Mouse (Mus musculus) left cerebral cortex, adult 11 months (tissue): ENCODE measurements around the gene Mdm1.

ENCODE experiments used
- DNase-seq: peaks from one replicate; pipeline ENCODE4 v3.0.0; 2022; ENCODE audit warnings: low spot score

Gene Mdm1

DNA sequence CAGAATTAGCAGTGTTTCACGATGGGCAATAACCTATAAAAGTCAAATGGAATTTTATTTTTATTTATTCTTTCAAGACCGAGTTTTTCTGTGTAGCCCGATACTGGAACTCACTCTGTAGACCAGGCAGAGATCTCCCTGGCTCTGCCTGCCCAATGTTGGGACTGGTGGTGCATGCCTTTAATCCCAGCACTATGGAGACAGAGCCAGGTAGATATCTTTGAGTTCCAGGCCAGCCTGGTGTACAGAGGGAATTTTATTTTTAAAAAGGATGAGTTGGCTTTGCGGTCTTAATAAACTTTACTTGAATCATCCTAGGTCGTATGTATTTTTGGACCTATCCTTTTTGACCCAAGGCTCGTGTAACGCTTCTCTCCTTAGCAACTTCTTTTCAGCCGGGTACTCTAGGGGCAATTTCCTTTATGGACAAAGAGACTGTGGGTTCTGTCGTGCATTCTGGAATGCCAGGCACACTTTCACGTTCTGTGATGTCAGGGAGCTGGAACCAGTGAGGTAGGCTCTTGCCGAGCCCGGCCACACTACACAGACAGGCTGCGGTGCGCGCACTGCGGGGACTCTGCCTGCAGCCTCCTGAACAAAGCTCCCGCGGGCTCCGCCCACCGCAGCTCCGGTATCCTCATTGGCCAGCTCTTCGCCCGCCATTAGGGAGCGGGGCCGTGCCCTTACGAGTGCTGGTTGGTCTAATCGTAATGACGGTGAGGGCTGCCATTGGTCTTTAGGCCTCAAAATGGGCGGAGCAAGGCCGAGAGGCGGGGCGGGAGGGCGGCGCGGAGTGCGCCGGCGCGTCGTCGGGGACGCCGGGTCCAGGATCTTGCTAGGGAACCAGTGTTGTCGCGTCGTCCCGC lies at the start of gene Mdm1:
Mdm1 (plus strand) TSS at position 794 of the 866 bp plus-strand sequence.
- peak; percentile 97 for DNase-seq

DNA sequence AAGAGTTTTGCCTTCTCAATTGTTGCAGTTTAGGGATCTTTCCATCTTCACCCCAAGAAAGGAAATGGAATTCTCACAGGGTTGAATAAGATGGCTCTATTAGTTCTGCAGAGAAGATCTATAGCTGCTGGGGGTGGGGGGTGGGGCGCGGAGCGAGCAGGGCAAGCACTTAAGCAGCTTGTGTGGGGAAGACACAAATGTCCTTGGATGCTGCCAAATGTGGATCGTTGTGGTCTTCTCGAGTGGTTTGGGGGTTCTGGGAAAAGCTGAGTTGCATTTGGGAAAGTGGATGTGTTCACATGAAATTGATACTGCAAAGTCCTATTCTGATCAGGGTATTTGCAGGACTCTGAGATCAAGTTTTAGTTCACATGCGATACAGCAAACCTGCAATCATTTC lies 48.9 kb upstream of the Mdm1 start:
- no peak for DNase-seq

DNA sequence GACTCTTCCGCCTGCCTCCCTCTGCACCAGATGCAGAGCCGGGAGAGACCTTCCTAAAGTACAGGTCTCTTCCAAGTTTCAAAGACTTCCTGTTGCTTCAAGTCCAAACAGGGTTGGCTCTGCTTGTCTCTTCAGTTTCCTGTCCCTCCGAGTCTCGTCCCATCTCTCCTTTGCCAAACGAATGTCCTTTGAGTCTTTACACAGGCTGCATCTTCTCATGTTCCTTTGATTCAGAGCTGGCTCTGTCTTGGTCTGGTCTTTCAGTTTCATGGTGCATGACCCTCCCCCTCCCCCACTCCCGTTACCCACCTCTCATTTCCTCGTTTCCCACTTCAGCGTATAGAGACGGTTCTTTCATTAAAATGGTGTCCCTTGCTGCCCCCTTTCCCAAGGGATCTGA lies 47.9 kb upstream of the Mdm1 start:
- no peak for DNase-seq

DNA sequence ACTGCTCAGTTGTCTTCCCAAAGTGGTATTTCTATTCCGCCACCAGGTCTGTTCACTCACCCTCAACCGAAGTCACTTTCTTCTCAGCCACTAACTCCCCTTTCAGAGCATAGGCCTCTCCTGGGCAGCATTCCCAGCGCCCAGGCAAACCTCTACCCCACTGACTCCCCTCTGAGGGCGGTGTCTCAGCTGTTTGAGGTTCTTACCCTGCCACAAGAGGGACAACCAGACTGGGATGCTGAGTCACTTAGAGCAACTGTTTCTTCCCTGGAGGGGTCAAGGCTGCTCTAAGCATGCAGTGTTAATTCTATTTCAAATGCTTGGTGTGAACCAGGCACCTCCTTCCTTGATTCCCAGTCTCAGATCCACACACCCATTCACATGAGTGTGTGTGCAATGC lies 46.8 kb upstream of the Mdm1 start:
- DNase-seq, result no peak

DNA sequence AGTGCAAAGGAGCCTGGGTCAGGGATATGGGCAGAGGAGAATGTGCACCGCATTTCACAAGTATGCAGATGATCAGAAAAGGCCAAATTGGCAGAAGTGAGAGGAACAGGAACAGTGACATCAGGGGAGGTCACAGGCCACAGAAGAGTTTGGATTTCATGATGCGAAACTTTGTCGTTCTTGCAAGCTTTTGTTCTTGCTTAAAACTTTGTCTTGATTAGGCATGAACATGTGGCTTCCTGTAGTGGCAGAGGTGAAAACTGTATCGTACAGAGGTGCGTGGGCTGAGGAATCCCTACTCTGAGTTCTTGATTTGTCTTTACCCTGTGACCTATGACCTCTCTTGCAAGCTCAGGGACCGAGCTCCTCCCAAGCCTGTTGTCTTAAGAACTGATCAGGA lies 45.4 kb upstream of the Mdm1 start:
- DNase-seq, result no peak

DNA sequence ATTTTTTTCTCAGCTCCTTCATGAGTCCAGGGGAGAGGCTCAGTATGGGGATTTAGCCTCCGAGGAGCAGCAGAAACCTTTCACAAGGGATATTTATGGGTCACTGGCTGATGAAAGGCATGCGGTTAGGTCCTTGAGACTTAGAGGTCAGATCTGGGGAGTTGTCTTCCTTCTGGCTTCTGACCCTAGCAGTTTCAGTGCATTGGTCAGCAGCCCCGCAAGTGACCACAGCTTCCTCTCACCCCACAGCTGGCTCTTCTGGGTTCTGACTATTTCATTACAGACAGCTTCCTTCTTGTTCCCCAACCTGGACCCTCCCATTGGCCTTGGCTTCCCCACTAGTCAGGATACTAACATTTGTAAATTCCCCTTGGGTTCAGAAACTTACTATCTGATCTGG lies 43.7 kb upstream of the Mdm1 start:
- no peak for DNase-seq

DNA sequence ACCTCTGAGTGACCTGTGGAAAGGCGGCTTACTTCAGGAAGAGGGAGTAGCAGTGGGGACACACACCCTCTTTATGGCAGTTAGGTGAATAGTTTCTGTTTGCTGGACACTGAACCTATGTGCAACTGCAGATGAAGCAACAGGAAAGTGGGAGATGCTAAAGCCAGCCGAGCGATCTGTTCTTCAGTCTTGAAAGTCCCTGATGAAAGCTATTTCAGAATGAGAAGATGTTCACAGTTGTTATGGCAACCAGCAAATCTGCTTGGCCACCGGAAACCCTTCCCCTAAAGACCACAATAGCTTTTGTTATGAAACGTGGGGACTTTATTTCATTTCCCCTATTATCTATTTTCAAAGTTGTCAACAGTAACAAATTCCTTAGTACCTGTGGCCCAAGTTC lies 41.0 kb upstream of the Mdm1 start:
- DNase-seq, result no peak

DNA sequence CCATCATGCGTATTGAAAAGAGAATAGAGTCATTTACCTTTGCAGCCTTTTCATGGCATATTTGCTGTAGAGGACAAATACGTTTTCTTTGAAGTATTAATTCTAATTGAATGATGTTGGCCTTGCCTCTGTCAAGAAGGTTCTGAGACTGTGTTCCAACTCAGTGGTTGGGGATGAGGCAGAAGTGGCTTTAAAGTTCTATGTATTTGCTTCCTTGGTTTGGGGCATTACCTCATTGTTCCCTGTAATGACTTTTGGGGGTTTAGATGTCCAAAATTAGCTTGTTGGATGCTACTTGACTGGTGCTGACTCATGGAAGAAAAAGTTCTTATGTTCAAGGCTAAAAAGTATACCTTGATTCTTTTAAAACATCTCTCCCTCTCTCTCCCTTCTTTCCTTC lies 40.6 kb upstream of the Mdm1 start:
- DNase-seq, result no peak

DNA sequence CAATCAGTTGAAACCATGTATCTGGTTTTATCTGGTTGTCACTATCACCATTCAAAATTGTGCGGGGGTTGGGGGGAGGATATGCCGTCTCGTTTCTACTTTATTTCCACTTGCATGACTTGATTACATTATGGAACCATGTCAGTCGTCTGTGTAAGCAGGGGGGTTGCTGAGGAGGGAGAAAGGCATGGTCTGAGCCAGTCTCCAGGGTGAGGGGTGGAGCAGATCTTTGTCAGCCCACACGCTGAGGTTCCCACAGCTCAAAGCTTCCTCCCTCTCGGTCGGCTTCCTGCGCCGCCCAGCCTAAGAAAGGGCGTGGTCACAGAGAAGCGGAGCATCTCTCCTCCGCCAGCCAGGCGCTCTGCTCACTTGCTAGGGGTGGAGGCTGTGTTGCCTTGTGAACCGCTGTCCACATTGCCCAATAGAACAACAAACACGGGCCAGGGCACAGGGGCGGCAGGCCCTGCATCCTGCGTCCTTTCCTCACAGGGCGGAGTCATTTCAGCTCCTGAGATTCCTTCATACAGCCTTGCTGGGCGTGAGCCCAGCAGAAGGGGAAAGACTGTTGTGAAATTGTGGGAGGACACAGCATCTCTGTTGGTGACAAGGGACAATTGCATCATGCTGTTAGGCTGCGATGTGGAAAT lies 38.5 kb upstream of the Mdm1 start:
- DNase-seq, result peak; percentile 66

DNA sequence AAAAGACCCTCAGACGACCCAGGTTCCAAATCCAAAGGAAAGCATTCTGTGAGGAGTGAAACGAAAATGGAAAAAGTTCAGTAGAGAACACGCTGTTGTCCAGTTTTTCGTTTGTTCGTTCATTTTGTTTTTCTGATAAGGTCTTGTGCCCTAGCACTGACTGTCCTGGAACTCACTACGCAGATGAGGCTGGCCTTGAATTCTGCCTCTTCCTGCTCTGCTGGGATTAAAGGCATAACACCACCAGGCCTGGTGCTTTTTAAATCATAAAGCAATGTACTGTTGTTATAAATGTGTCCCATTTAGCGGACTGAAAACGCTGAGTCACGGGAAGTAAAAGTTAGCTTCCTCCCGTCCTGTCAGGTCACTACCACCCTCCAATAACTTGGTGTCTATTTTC lies 37.7 kb upstream of the Mdm1 start:
- DNase-seq, result no peak

DNA sequence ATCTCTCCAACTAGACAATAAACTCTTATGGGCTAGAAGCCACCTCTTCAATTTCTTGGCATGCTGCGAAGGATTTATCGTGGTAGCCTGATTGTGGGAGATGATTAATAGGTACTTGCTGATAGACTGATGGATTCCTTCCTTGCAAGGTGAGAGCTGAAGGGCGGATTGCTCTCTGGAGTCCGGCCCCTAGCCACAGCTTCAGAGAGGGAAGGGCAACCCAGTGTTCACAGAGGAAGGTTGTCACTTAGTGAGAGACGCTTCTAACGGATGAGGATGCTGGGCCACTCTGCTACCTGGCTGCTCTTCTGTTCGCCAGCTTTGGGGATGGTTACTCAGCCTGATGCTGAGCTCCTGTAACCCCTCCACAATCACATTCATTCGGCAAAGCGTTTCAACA lies 34.6 kb upstream of the Mdm1 start:
- no peak for DNase-seq

DNA sequence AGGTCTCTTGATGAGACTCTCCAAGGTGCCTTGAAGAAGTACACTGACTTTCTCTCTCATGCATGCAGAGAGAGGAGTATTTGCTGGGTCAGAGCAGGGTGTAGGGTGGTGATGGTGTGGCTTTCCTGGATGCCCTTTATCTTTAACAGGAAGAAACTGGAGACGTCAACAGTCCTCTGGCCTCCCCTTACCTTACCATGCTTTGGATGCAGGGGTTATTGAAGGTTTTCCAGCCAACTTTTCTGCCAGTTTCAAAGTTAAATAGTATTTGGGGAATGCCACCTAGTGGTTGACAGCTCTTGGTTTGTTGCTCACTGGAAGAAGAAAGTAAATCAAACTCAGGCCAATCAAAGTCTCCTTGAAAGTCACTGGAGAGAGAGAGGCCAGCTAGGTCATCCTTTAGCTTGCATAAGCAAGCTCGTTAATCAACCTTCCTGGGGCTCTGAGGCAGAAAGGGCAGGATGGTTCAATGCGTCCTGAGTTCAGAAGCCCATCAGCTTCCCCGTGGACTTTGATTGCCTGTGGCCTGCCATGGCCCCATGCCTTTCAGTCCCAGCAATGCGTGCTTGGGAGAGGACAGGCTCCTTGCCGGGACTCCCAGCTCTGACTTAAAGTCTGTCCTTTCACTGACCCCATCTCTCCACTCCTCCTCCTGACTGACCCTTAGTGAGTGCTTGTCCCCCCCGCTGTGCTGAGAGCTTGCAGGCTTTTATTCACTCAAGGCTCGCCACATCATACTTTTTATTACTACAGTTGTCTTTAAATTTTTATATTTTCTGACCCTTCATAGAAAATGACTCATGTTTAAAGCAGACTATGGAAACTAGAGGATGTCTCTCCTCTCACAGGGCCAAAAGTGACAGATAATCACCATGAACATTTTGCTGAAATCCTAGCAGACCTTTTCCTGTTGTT lies 31.3 kb upstream of the Mdm1 start:
- DNase-seq, result no peak

DNA sequence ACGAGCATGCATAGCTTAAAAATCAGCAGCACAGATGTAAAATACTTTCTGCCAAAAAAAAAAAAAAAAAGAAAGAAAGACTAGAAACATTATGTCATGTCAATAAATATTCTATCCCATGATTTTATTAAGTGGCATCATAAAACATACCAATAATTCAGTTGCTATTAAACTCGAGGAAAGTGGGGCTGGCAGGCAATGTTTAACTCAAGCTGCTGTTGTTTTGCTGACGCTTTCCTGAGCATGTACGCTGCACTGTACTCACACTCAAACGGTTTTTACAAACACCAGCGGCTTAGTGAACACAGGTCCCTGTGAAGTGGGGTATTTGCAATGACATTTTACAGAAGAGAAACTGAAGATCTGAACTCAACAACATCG lies 30.7 kb upstream of the Mdm1 start:
- no peak for DNase-seq

DNA sequence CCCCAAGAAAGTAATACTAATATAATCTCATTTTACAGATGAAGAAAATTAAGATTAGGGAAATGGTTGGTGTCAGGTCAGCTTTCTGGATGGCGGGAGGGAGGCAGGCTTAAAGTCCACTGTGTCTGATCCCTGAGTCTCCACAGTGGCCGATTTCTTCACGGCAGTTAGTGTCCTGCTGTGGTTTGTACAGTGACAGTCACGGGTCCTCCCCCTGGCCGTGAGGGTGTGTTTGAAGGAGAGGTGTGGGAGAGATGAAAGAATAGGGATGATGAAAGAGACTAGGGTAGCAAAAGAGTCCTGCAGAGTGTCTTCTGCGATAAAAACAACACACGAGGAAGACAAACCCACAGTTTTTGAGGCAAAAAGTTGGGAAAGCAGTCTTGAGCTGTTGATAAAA lies 30.0 kb upstream of the Mdm1 start:
- no peak for DNase-seq

DNA sequence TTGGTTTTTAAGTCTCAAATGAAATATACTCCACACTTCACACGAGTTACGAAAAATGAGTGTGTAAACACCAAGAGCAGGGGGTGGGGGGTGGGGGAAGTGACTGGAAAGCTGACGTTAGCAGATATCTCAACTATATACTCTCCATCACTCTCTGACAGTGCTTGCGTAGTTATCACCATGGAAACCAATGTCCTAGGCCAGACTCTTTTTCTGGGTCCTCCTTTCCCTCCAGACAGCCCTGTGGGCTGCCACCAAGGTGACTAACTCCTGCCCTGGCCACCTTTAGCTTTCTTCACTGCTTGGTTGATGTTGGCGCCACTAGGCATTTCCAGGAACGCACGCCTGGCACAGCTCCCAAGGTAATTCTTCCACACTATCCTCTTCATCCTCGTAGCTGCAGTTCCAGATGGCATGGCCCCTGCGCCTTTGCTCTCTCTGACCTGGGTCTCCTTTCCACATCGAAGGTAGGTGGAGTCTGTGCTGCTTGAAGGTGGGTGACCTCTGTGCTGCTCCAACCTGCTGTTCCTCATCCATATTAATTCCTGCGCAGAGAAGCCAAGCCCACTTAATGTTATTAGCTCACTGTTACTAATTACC lies 29.2 kb upstream of the Mdm1 start:
- DNase-seq, result no peak

DNA sequence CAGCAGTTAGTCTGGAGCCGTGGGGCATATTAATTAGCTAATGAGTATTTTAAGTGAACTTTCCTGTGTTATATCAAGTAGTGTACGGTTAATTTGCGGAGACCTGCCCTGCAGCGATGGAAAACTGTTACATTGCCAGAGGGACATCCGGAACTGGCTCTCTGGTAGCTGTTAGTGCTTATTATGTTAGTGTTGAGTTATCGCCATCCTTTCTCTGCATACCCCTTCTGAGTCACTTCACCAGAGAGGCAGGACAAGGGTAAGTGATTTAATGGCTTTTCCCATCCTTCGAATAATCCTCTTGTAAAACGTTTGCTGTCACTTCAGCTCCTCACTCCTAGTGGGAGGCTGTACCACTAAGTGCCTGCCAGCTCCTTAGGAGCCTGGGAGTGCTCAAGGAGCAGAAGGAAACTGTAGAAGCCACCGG lies 28.3 kb upstream of the Mdm1 start:
- DNase-seq, result no peak

DNA sequence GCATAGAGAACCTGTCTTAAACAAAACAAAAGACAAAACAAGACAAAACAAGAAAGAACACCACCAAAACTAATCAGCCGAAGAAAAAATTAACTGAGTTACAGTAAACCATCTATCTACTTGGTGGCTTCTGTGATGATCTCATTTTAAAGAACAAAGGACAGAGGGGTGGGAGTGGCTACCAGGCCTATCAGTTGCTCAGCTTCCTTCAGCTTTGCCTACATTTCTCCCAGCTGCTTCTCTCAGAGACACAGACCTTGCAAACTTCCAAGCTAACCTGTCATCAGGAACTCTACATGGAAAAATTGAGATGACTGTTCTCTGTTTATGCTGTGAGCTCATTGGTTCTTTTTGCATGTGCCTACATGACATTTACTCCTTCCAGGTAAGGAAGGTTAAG lies 27.3 kb upstream of the Mdm1 start:
- DNase-seq, result no peak

DNA sequence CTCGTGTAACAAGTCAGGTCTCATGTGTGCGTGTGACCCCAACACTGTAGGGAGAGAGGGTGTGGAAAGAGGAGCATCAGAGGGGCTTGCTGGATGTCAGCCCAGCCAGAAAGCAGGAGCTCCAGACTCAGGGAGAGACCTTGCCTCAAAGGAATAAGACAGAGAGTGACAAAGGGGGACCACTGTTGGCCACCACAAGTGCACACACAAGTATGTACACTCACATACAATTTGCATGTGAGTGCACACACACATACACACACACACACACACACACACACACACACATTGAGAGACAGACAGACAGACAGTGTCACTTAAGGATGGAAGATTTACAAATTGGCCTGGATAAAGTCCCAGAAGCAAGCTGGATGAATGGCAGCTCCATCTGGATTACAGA lies 25.2 kb upstream of the Mdm1 start:
- no peak for DNase-seq

DNA sequence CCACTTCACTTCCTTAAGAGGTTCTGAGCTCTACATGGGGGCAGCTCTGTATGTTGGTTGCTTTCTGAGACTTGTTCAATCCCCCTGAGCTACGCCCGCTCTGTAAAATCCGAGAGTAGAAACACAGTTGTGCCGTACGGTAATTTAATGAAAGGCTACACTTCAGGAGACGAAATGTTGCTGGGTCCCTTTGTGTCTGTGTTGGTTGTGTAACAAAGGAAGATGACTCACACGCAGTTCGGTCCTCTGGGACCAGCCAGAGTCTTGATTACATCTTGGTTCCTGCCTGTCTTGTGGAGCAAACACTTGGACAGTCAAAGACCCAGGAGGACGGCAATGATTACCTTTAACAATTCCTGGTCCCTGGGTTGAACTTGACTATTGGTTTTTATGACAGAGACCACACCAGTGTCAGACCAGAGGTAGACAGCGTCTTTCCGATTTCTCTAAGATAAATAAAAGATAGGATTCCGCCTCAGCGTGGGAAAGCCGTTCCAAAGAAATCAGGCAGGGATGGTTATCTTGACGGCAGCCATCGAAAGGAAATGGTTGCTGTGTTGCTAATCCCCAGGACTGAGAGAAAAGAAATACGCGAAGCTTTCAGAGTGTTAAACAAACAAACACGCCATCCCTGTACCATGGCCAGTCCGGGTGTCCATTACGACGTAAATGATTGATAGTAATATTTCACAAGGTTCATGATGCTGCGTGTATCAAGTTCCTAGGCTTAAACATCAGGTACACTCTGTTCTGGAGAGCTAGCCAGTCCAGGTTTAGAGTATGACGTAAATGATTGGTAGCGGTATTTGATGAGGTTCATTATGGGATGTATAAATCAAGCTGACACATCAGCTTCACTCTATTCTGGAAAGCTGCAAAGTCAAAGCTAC lies 20.3 kb upstream of the Mdm1 start:
- no peak for DNase-seq

DNA sequence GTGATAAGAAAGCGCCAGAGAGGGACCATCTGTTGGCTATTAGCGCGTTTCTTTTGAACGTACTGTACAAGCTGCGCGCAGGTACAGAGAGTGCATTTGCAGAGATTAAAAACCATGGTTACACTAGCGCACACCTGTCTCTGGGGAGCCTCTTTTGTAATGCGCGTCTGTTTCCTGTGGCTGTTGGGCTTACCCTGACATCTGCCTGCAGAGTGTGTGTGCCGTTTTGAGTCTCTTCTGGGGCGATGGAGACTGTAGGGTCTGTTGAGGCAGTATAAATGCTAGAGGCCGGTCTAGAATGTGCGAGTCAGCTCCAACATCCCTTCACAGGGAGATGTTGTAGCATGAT lies 19.7 kb upstream of the Mdm1 start:
- DNase-seq, result no peak

DNA sequence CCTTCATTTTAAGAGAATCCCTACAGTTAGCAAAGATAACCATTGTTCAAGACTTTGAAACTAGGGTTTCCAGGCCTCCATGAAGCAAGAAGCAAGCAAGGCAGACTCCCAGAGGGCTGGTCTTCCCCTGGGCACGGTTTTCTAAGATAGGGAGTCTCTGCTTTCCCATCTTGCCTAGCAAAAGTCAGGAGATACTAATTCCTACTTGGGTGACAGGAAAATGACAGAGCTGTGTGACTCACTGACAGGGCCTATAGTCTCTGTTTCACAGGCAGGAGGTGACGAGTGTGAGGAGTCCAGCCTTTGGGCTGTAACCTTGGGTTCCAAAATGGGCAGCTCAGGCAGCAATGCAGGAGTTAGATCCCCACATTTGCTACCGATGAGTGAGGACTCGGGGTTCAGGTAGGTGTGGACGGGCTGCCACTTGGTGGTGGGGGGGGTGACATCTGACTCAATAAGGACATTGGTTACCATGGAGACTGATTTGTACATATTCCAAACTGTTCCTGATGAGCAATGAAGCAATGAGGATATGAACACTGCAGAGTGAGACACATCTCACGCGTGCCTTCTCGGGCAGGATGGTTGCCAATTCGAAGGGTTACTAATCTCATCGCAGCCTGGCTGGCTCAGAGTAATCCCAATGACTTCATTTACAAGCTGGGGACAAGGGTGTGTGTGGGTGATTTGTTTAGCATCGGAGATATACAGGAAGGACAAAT lies 19.0 kb upstream of the Mdm1 start:
- DNase-seq, result no peak
